Mouse (Mus musculus) regulatory T cell (primary cell): Measurements from ENCODE around the gene Vrk2.

Experiments used
- in situ Hi-C: fragments of 300-600 bp; cut with MboI, MseI; formaldehyde crosslinking; loops from one replicate; pipeline ENCODE4 v1.15.1; 2025; ENCODE audit warnings: high pct_unique_total_duplicates

Vrk2 gene

GRCm38 (mm10) chr11:26593061-26594059, at the start of gene Vrk2, which contains the start of gene Gm6899:
Gene Vrk2, minus strand, starts transcription at chr11:26593999.
Gene Gm6899, plus strand, starts transcription at chr11:26593241.
- in situ Hi-C loops, result no loop called here

- in situ Hi-C loops, result loop anchor here (5.0 kb wide), 1 partner anchor 45 kb away; no protein-coding TSS in a partner anchor
Observed at GRCm38 (mm10) chr11:26642141-26642540, 48.3 kb upstream of the Vrk2 start.

- in situ Hi-C loops, result loop anchor here (5.0 kb wide), 1 partner anchor 43 kb away; no protein-coding TSS in a partner anchor
Observed at GRCm38 (mm10) chr11:26640314-26640785, 46.6 kb upstream of the Vrk2 start.

- in situ Hi-C loops, result no loop called here
Observed at GRCm38 (mm10) chr11:26636239-26636638, 42.4 kb upstream of the Vrk2 start.

GRCm38 (mm10) chr11:26622727-26623126, 28.9 kb upstream of the Vrk2 start:
- in situ Hi-C loops, result no loop called here

GRCm38 (mm10) chr11:26618475-26619223, 24.9 kb upstream of the Vrk2 start:
- in situ Hi-C loops, result no loop called here

- in situ Hi-C loops, result no loop called here
Observed at GRCm38 (mm10) chr11:26608795-26609194, 15.0 kb upstream of the Vrk2 start.

GRCm38 (mm10) chr11:26604061-26604655, 10.4 kb upstream of the Vrk2 start:
- in situ Hi-C loops, result no loop called here

GRCm38 (mm10) chr11:26601571-26602175, 7.9 kb upstream of the Vrk2 start:
- in situ Hi-C loops, result no loop called here

GRCm38 (mm10) chr11:26600692-26601091, 6.9 kb upstream of the Vrk2 start:
- in situ Hi-C loops, result no loop called here

GRCm38 (mm10) chr11:26598876-26599275, 5.1 kb upstream of the Vrk2 start:
- in situ Hi-C loops, result loop anchor here (5.0 kb wide), 1 partner anchor 43 kb away; no protein-coding TSS in a partner anchor

GRCm38 (mm10) chr11:26597761-26598160, 4.0 kb upstream of the Vrk2 start:
- in situ Hi-C loops, result loop anchor here (5.0 kb wide), 1 partner anchor 45 kb away; no protein-coding TSS in a partner anchor

- in situ Hi-C loops, result loop anchor here (5.0 kb wide), 1 partner anchor 45 kb away; no protein-coding TSS in a partner anchor
Observed at GRCm38 (mm10) chr11:26597145-26597544, 3.3 kb upstream of the Vrk2 start.

- in situ Hi-C loops, result loop anchor here (5.0 kb wide), 1 partner anchor 46 kb away; no protein-coding TSS in a partner anchor
Observed at GRCm38 (mm10) chr11:26596186-26596585, 2.4 kb upstream of the Vrk2 start.

GRCm38 (mm10) chr11:26594487-26594886, 688 bp upstream of the Vrk2 start:
- in situ Hi-C loops, result no loop called here

- in situ Hi-C loops, result no loop called here
Observed at GRCm38 (mm10) chr11:26592395-26593053, 1.3 kb downstream of the Vrk2 start.

GRCm38 (mm10) chr11:26587184-26587524, 6.6 kb downstream of the Vrk2 start:
- in situ Hi-C loops, result loop anchor here (10.0 kb wide), 1 partner anchor 202 kb away; the partner anchor contains the start of gene Fancl

GRCm38 (mm10) chr11:26586367-26587183, 7.2 kb downstream of the Vrk2 start:
- in situ Hi-C loops, result loop anchor here (10.0 kb wide), 1 partner anchor 202 kb away; the partner anchor contains the start of gene Fancl
